Mouse (Mus musculus): Measurements from ENCODE around the gene Krtap5-1. TPM values are rescaled to one million over a fixed set of nuclear protein-coding genes. Genes with fewer than 3 reads are reported as not detected.
"Not testable (repeated sequence)": the region's sequence is repeated elsewhere in the genome, so short reads cannot be mapped to it uniquely, and the experiment has no call there.

Krtap5-1 gene
- total RNA-seq (2014; rRNA removed) (not detected in 2 replicates), polyA plus RNA-seq (2015; fragmentation: Nextera tagmentation; extraction: Ambion mirVana) (not detected in 2 replicates)

DNA sequence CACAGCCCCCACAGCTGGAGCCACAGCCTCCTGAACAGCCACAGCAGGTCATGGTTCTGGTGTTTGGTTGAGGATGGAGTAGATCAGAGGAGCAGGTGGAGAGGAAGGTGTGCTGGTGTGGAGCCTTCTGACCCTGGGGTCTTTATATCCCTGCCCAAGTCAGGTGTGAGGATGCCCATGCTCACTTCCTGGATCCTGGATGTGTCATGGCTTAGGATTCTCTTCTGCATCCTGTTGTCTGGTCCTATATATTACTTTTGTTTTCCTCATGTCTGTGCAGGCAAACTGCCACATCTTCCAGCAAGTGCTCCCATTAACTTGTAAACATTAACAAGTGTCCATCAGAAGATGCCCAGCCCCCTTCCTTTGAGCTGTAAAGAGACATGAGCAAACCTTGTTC, at the start of gene Krtap5-1:
Krtap5-1 (minus strand) TSS at position 101 of the 400 bp plus-strand sequence.
- not testable (repeated sequence) for H3K9ac ChIP-seq (replicated peaks; ENCODE audit: low read length, poor library complexity, severe bottlenecking); H3K9me3 ChIP-seq (ENCODE audit: low read length); ATAC-seq (ENCODE audit: low FRiP score); H3K27ac ChIP-seq (ENCODE audit: low read depth, low read length); DNase-seq (ENCODE audit: low spot score); H3K36me3 ChIP-seq (ENCODE audit: insufficient read depth, low read length); H3K4me1 ChIP-seq (ENCODE audit: insufficient read depth, low read length); H3K4me2 ChIP-seq (ENCODE audit: low read depth, low read length, poor library complexity, severe bottlenecking); H3K27me3 ChIP-seq (ENCODE audit: insufficient read depth, low read length); H3K4me3 ChIP-seq (ENCODE audit: low read depth, low read length)

DNA sequence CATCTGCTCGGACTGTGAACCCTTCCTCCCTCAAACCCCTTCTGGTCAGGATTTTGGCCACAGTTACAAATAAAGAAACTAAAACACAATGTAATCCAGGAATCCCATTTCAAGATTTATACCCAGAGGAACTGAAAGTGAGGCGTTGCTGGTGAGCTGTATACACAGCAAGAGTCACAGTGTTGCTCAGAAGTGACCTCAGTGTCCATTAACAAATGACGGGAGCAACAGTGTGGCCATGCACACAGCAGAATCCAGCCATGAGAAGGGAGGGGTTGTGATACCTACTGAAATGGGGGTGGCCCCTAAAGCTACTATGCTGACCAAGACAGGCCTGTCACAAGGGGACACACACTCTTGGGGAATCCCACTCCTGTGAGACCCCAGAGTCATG, 45.3 kb upstream of the Krtap5-1 start:
- H3K36me3 ChIP-seq (ENCODE audit: insufficient read depth, low read length): no peaks in the 10 kb centered on the region
- no peak overlapping the region for H3K9ac ChIP-seq (replicated peaks; ENCODE audit: low read length, poor library complexity, severe bottlenecking)
- DNase-seq (ENCODE audit: low spot score): no peak
- ATAC-seq (ENCODE audit: low FRiP score): no peak
- H3K4me2 ChIP-seq (ENCODE audit: low read depth, low read length, poor library complexity, severe bottlenecking): no peak overlapping the region
- no peaks in the 10 kb centered on the region for H3K27me3 ChIP-seq (ENCODE audit: insufficient read depth, low read length)
- H3K9me3 ChIP-seq (ENCODE audit: low read length): no peaks in the 10 kb centered on the region
- no peak overlapping the region for H3K4me3 ChIP-seq (ENCODE audit: low read depth, low read length)
- no peak overlapping the region for H3K27ac ChIP-seq (ENCODE audit: low read depth, low read length)
- no peak for TF ChIP-seq CTCF (IDR thresholded peaks at IDR 0.05)
- no peaks in the 10 kb centered on the region for H3K4me1 ChIP-seq (ENCODE audit: insufficient read depth, low read length)
- WGBS: 77% methylated on average over 3 of the region's 3 CpGs

DNA sequence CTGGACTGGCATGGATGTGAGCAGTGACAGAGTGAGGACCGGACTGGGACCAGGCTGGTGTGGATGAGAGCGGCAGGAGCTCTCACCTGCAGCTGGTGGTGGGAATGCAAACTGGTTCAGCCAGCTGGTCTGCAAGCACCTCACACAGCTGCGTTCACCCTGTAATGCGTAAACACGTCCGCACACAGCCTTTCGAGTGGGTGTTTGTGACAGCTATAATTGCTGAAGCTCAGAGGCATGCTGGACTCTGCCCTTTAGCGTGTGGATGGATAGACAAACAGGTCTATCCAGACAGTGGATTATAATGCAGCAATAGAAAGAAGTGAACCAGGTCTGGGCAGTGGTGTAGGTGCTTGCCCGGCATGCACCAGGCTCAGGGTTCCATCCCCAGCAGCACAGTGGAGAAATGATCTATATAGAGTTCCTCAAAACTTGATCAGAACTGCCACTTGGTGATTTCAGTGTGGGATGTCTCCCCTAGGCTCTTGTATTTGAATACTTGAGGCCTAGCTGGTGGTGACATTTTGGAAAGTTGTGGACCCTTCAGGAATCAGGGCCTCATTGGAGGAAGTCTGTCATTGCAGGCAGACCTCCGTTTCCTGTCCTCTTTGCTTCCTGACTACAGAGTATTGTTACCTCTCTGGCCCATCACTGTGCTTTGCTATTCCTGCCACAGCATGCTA, 44.8 kb upstream of the Krtap5-1 start:
- ATAC-seq (ENCODE audit: low FRiP score) (no peak), DNase-seq (ENCODE audit: low spot score) (no peak)
- Histone ChIP-seq H3K27me3 (ENCODE audit: insufficient read depth, low read length) (no peaks in the 10 kb centered on the region), H3K9ac (replicated peaks; ENCODE audit: low read length, poor library complexity, severe bottlenecking) (no peak overlapping the region), H3K27ac (ENCODE audit: low read depth, low read length) (no peak overlapping the region), H3K36me3 (ENCODE audit: insufficient read depth, low read length) (no peaks in the 10 kb centered on the region), H3K4me2 (ENCODE audit: low read depth, low read length, poor library complexity, severe bottlenecking) (no peak overlapping the region), H3K4me3 (ENCODE audit: low read depth, low read length) (no peak overlapping the region), H3K9me3 (ENCODE audit: low read length) (no peaks in the 10 kb centered on the region), H3K4me1 (ENCODE audit: insufficient read depth, low read length) (no peaks in the 10 kb centered on the region)
- no peak for TF ChIP-seq CTCF (IDR thresholded peaks at IDR 0.05)
- 83% methylated on average over 10 of the region's 10 CpGs for WGBS

DNA sequence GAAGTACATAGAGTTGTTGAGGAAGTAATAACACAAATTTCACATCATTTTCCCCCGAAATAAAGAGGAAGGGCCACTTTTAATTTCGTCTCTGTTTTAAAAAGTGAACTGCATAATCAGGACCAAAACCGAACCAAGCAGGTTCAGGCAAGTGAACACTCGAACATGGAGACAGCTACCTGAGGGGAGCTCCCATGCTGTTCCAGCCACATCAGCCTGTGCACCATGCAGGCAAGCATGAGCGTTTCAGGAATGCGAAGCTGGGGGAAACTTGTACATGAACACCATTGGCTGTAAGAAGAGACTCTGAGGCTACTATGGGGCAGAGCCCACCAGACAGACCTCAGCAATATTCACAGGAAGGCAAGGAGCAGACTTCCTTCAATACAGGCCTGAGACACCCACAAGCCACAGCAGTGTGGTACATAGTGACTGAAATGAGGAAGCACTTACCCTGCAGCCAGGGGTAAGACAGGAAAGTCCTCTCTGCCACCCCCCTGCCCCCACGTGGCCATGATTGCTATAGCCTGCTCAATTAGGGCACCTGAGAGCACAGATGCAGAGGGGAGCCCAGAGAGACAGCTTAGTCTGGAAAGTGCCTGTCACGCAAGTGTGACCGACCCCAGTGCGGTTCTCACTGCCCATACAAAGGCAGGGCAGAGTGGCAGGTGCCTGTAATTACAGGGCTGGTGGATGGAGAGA, 43.5 kb upstream of the Krtap5-1 start:
- no peaks in the 10 kb centered on the region for H3K27me3 ChIP-seq (ENCODE audit: insufficient read depth, low read length)
- H3K9ac ChIP-seq (replicated peaks; ENCODE audit: low read length, poor library complexity, severe bottlenecking): no peak overlapping the region
- WGBS: 63% methylated on average over 10 of the region's 10 CpGs
- DNase-seq (ENCODE audit: low spot score) (no peak), ATAC-seq (ENCODE audit: low FRiP score) (no peak)
- no peak overlapping the region for H3K4me3 ChIP-seq (ENCODE audit: low read depth, low read length)
- H3K4me1 ChIP-seq (ENCODE audit: insufficient read depth, low read length): no peaks in the 10 kb centered on the region
- H3K36me3 ChIP-seq (ENCODE audit: insufficient read depth, low read length): no peaks in the 10 kb centered on the region
- H3K9me3 ChIP-seq (ENCODE audit: low read length): no peaks in the 10 kb centered on the region
- no peak overlapping the region for H3K27ac ChIP-seq (ENCODE audit: low read depth, low read length)
- H3K4me2 ChIP-seq (ENCODE audit: low read depth, low read length, poor library complexity, severe bottlenecking): no peak overlapping the region
- no peak for TF ChIP-seq CTCF (IDR thresholded peaks at IDR 0.05)

DNA sequence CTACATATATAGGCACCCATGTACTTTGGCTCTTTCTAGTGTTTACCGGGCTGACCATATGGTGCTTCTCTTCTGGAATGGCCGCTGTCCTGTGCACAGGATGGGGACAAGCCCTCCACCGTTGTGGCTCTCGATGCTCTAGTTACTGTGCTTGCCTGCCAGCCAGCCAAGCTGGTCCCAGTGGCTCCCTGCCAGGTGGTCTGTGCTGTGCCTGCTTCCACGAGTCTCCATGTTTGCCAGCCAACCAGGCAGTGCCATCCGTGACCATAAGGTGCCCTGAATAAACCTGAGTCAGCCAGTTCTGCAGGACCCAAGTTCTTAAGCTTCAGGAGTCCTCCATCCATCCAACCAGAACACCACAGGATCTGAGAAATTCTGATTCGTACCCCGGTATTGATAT, 38.2 kb upstream of the Krtap5-1 start:
- ATAC-seq (ENCODE audit: low FRiP score): no peak

DNA sequence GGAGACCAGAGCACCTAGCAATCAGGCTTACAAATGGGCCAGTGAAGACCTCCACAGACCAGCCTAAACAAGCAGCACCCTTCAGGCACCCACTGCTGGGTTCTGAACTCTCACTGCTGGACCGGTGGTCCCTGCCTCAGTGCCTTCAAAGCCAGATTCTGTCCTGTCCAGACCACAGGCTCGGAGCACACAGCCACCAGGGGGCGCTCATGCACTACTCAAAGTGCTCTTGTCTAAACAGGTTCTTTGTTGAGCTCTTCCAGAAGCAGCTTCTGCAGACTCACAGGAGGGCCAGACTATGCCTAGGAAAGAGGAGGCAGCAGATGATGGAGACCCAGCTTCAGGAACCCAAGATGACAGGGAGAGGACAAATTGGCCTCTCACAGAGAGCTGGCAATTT, 37.3 kb upstream of the Krtap5-1 start:
- TF ChIP-seq CTCF (IDR thresholded peaks at IDR 0.05): peak; percentile 95
- H3K4me1 ChIP-seq (ENCODE audit: insufficient read depth, low read length): no peaks in the 10 kb centered on the region
- no peaks in the 10 kb centered on the region for H3K27me3 ChIP-seq (ENCODE audit: insufficient read depth, low read length)
- no peak overlapping the region for H3K9ac ChIP-seq (replicated peaks; ENCODE audit: low read length, poor library complexity, severe bottlenecking)
- H3K4me3 ChIP-seq (ENCODE audit: low read depth, low read length): no peak overlapping the region
- no peaks in the 10 kb centered on the region for H3K36me3 ChIP-seq (ENCODE audit: insufficient read depth, low read length)
- 0% methylated on average over 3 of the region's 3 CpGs for WGBS
- no peak overlapping the region for H3K4me2 ChIP-seq (ENCODE audit: low read depth, low read length, poor library complexity, severe bottlenecking)
- H3K9me3 ChIP-seq (ENCODE audit: low read length): no peaks in the 10 kb centered on the region
- peak; percentile 70; the same call in 1 of the 2 replicates for ATAC-seq (ENCODE audit: low FRiP score)
- no peak overlapping the region for H3K27ac ChIP-seq (ENCODE audit: low read depth, low read length)
- peak; percentile 96 for DNase-seq (ENCODE audit: low spot score)

More for the DNA sequence above, 38.2 kb upstream of the Krtap5-1 start:
- 80% methylated on average over 8 of the region's 8 CpGs for WGBS
- no peak overlapping the region for H3K4me2 ChIP-seq (ENCODE audit: low read depth, low read length, poor library complexity, severe bottlenecking)
- H3K9ac ChIP-seq (replicated peaks; ENCODE audit: low read length, poor library complexity, severe bottlenecking): no peak overlapping the region
- TF ChIP-seq CTCF (IDR thresholded peaks at IDR 0.05): no peak
- no peak overlapping the region for H3K27ac ChIP-seq (ENCODE audit: low read depth, low read length)
- H3K4me1 ChIP-seq (ENCODE audit: insufficient read depth, low read length): no peaks in the 10 kb centered on the region
- no peak overlapping the region for H3K4me3 ChIP-seq (ENCODE audit: low read depth, low read length)
- DNase-seq (ENCODE audit: low spot score): peak; percentile 48
- no peaks in the 10 kb centered on the region for H3K27me3 ChIP-seq (ENCODE audit: insufficient read depth, low read length)
- H3K9me3 ChIP-seq (ENCODE audit: low read length): no peaks in the 10 kb centered on the region
- no peaks in the 10 kb centered on the region for H3K36me3 ChIP-seq (ENCODE audit: insufficient read depth, low read length)

DNA sequence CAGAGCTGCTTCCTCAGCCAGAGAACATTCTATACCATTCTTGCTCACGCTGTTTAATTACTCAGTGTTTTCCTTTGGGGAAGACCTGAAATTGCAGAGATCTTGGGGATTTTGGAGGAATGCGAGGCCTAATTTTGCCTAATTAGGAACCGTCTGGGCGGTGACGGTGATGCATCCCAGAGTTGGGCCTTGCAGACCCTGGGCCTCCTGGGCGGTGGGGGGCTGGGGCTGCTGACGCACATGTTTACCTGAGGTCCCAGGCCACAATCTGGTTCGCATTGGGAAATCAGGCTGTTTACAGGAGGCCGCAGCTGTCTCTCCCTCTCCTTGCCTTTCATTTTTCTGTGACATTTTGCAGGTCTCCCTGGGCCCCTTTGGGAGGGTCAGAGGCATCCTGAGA, 35.8 kb upstream of the Krtap5-1 start:
- H3K27ac ChIP-seq (ENCODE audit: low read depth, low read length); H3K9ac ChIP-seq (replicated peaks; ENCODE audit: low read length, poor library complexity, severe bottlenecking); H3K9me3 ChIP-seq (ENCODE audit: low read length); ATAC-seq (ENCODE audit: low FRiP score); H3K27me3 ChIP-seq (ENCODE audit: insufficient read depth, low read length); H3K4me1 ChIP-seq (ENCODE audit: insufficient read depth, low read length); H3K36me3 ChIP-seq (ENCODE audit: insufficient read depth, low read length); DNase-seq (ENCODE audit: low spot score); H3K4me2 ChIP-seq (ENCODE audit: low read depth, low read length, poor library complexity, severe bottlenecking); H3K4me3 ChIP-seq (ENCODE audit: low read depth, low read length): not testable (repeated sequence)
- WGBS: 62% methylated on average over 2 of the region's 9 CpGs

All from midbrain, postnatal 0 days (tissue).